Mouse (Mus musculus) kidney, embryonic 16.5 days (tissue): ENCODE measurements around the gene Pdap1. TPM values are rescaled to one million over a fixed set of nuclear protein-coding genes. Genes with fewer than 3 reads are reported as not detected.
"Not testable (repeated sequence)": the region's sequence is repeated elsewhere in the genome, so short reads cannot be mapped to it uniquely, and the experiment has no call there.

ENCODE experiments used
- ATAC-seq: fragments of 200-750 bp; cut with Nextera tagmentation; 2 replicates; pipeline ENCODE4 v1.8.0; 2017; ENCODE audit warnings: moderate TSS enrichment; ENCODE audit not compliant: low FRiP score, low TSS enrichment
- H3K27ac ChIP-seq: fragments of 300-500 bp; sonication (generic); 2 replicates; pipeline ENCODE4 v1.5.1; 2014; ENCODE audit warnings: low read length
- H3K27me3 ChIP-seq: fragments of 300-500 bp; sonication (generic); 2 replicates; pipeline ENCODE4 v1.6.1; 2014; ENCODE audit warnings: low read length, control low read depth, mixed read lengths; ENCODE audit not compliant: insufficient read depth
- H3K36me3 ChIP-seq: fragments of 300-500 bp; sonication (generic); 2 replicates; pipeline ENCODE4 v1.6.1; 2014; ENCODE audit warnings: low read length, control low read depth, mixed read lengths; ENCODE audit not compliant: insufficient read depth
- H3K4me1 ChIP-seq: fragments of 300-500 bp; sonication (generic); 2 replicates; pipeline ENCODE4 v1.6.1; 2014; ENCODE audit warnings: low read length, control low read depth, mixed read lengths; ENCODE audit not compliant: insufficient read depth
- H3K4me2 ChIP-seq: fragments of 300-500 bp; sonication (generic); replicated peaks from 2 replicates; pipeline ENCODE4 v1.6.1; 2014; ENCODE audit warnings: low read depth, low read length
- H3K4me3 ChIP-seq: fragments of 300-500 bp; sonication (generic); 2 replicates; pipeline ENCODE4 v1.5.1; 2014; ENCODE audit warnings: mild to moderate bottlenecking, low read length
- H3K9ac ChIP-seq: fragments of 300-500 bp; sonication (generic); replicated peaks from 2 replicates; pipeline ENCODE4 v1.6.1; 2014; ENCODE audit warnings: low read length
- H3K9me3 ChIP-seq: fragments of 300-500 bp; sonication (generic); 2 replicates; pipeline ENCODE4 v1.6.1; 2016; ENCODE audit warnings: low read length, control low read depth
- WGBS: fragments of 180-500 bp; shearing (Covaris S2); extraction: QIAGEN DNeasy Blood & Tissue Kit; methylation state at CpG from one replicate; pipeline ENCODE4 v1.1.7; 2014; 5-methylcytosine and 5-hydroxymethylcytosine counted together
- polyA plus RNA-seq: library from polyadenylated mRNA; unstranded; fragments of >200 nt; fragmentation: Nextera tagmentation; extraction: Ambion mirVana; gene quantifications from 2 replicates; pipeline ENCODE4 v1.2.1, GENCODE M21; 2015

Gene Pdap1
- polyA plus RNA-seq, 1 experiment from 2014 or later = 77.0 TPM

- H3K36me3 ChIP-seq = peaks cover 71% of the 10 kb centered on the region
- H3K4me2 ChIP-seq = no peak overlapping the region
- no peaks in the 10 kb centered on the region for H3K27me3 ChIP-seq
- no peak for ATAC-seq
- no peaks in the 10 kb centered on the region for H3K9me3 ChIP-seq
- H3K4me3 ChIP-seq = no peak overlapping the region
- H3K4me1 ChIP-seq = no peaks in the 10 kb centered on the region
- no peak overlapping the region for H3K9ac ChIP-seq
- no peak overlapping the region for H3K27ac ChIP-seq
- 88% methylated on average over 4 of the region's 4 CpGs for WGBS
Observed at GRCm38 (mm10) chr5:145096195-145096594, 43.8 kb downstream of the Pdap1 start.

GRCm38 (mm10) chr5:145089878-145090277, 50.2 kb downstream of the Pdap1 start:
- Histone ChIP-seq H3K27me3 (no peaks in the 10 kb centered on the region), H3K4me1 (peaks cover 2% of the 10 kb centered on the region), H3K9ac (no peak overlapping the region), H3K27ac (no peak overlapping the region), H3K9me3 (no peaks in the 10 kb centered on the region), H3K4me2 (no peak overlapping the region), H3K36me3 (peaks cover 27% of the 10 kb centered on the region), H3K4me3 (no peak overlapping the region)
- WGBS = 94% methylated on average over 3 of the region's 3 CpGs
- ATAC-seq = no peak

GRCm38 (mm10) chr5:145088186-145088585, 51.9 kb downstream of the Pdap1 start:
- peaks cover 13% of the 10 kb centered on the region for H3K36me3 ChIP-seq
- no peak overlapping the region for H3K27ac ChIP-seq
- 100% methylated on average over 2 of the region's 2 CpGs for WGBS
- H3K4me2 ChIP-seq = no peak overlapping the region
- no peak overlapping the region for H3K4me3 ChIP-seq
- no peaks in the 10 kb centered on the region for H3K27me3 ChIP-seq
- no peak overlapping the region for H3K9ac ChIP-seq
- ATAC-seq = no peak
- no peaks in the 10 kb centered on the region for H3K9me3 ChIP-seq
- peaks cover 8% of the 10 kb centered on the region for H3K4me1 ChIP-seq

- Histone ChIP-seq H3K4me3 (peak overlapping the region; percentile 94), H3K27me3 (no peaks in the 10 kb centered on the region), H3K9ac (peak overlapping the region; percentile 95), H3K4me1 (peaks cover 8% of the 10 kb centered on the region), H3K36me3 (no peaks in the 10 kb centered on the region), H3K27ac (no peak overlapping the region), H3K9me3 (no peaks in the 10 kb centered on the region), H3K4me2 (peak overlapping the region; percentile 88)
- ATAC-seq = no peak
- WGBS = 62% methylated on average over 2 of the region's 2 CpGs
Observed at GRCm38 (mm10) chr5:145084822-145085221, 55.2 kb downstream of the Pdap1 start.

- Histone ChIP-seq H3K4me2 (peak within 1 kb of the TSS; percentile 88), H3K9ac (peak within 1 kb of the TSS; percentile 95), H3K4me3 (peak within 1 kb of the TSS; percentile 94), H3K9me3 (no peaks in the 10 kb centered on the region), H3K4me1 (peaks cover 8% of the 10 kb centered on the region), H3K36me3 (no peaks in the 10 kb centered on the region), H3K27ac (peak within 1 kb of the TSS; percentile 83), H3K27me3 (no peaks in the 10 kb centered on the region)
- under 1% methylated on average over 54 of the region's 54 CpGs for WGBS
- peak; percentile 99 for ATAC-seq
Observed at GRCm38 (mm10) chr5:145083632-145084451, 56.2 kb downstream of the Pdap1 start, which contains the start of the genes Arpc1a and Kpna7. Gene Arpc1a (plus strand): TSS chr5:145083830. Gene Kpna7 (minus strand): TSS chr5:145084030.

- H3K27me3 ChIP-seq, H3K9me3 ChIP-seq, H3K4me1 ChIP-seq, ATAC-seq, H3K36me3 ChIP-seq: not testable (repeated sequence)
- peak overlapping the region; percentile 77; the same call in 1 of the 2 replicates for H3K27ac ChIP-seq
- H3K4me3 ChIP-seq = peak overlapping the region; percentile 94
- WGBS = 43% methylated on average over 6 of the region's 6 CpGs
- peak overlapping the region; percentile 88 for H3K4me2 ChIP-seq
- H3K9ac ChIP-seq = peak overlapping the region; percentile 95
Observed at GRCm38 (mm10) chr5:145083201-145083600, 56.8 kb downstream of the Pdap1 start.

- no peak for ATAC-seq
- Histone ChIP-seq H3K4me2 (no peak overlapping the region), H3K27ac (no peak overlapping the region), H3K9me3 (no peaks in the 10 kb centered on the region), H3K9ac (no peak overlapping the region), H3K4me3 (no peak overlapping the region), H3K27me3 (no peaks in the 10 kb centered on the region), H3K36me3 (no peaks in the 10 kb centered on the region), H3K4me1 (peaks cover 8% of the 10 kb centered on the region)
- 82% methylated on average over 10 of the region's 10 CpGs for WGBS
Observed at GRCm38 (mm10) chr5:145081866-145082613, 58.0 kb downstream of the Pdap1 start.

Other genes with a start within 250 kb of the Pdap1 start
- gene Smurf1, start 174.4 kb downstream of the Pdap1 start, polyA plus RNA-seq = 9.5 and 14.0 TPM in 2 replicates
- gene Gm4871, start 107.5 kb downstream of the Pdap1 start, polyA plus RNA-seq = not detected in 2 replicates
- gene 1700018F24Rik, start 97.2 kb downstream of the Pdap1 start, polyA plus RNA-seq = not detected in 2 replicates
- gene Arpc1a, start 56.4 kb downstream of the Pdap1 start, polyA plus RNA-seq = 142 and 150 TPM in 2 replicates
- gene Kpna7, start 56.2 kb downstream of the Pdap1 start, polyA plus RNA-seq = not detected in 2 replicates
- 325 and 354 TPM in 2 replicates for gene Arpc1b, start 26.0 kb downstream of the Pdap1 start, polyA plus RNA-seq
- gene Bud31, start 124 bp upstream of the Pdap1 start, polyA plus RNA-seq = 186 TPM in 2 replicates
- gene Ptcd1, start 26.9 kb upstream of the Pdap1 start, polyA plus RNA-seq = 19.8 and 20.0 TPM in 2 replicates
- gene Cpsf4, start 27.0 kb upstream of the Pdap1 start, polyA plus RNA-seq = 56.2 and 59.5 TPM in 2 replicates
- gene Atp5j2, start 51.8 kb upstream of the Pdap1 start, polyA plus RNA-seq = 679 and 701 TPM in 2 replicates
- 11.4 and 11.6 TPM in 2 replicates for gene Zkscan14, start 61.6 kb upstream of the Pdap1 start, polyA plus RNA-seq
- gene Zkscan5, start 64.3 kb upstream of the Pdap1 start, polyA plus RNA-seq = 16.2 and 17.2 TPM in 2 replicates
- 35.3 and 36.0 TPM in 2 replicates for gene Zfp655, start 91.5 kb upstream of the Pdap1 start, polyA plus RNA-seq
- gene Zscan25, start 140.3 kb upstream of the Pdap1 start, polyA plus RNA-seq = 0.56 and 0.60 TPM in 2 replicates
- gene Cyp3a57, start 205.0 kb upstream of the Pdap1 start, polyA plus RNA-seq = not detected in 2 replicates